Mouse (Mus musculus) neural tube, embryonic 13.5 days (tissue): Measurements from ENCODE around the gene Kank2. TPM values are rescaled to one million over a fixed set of nuclear protein-coding genes. Genes with fewer than 3 reads are reported as not detected.
"Not testable (repeated sequence)": the region's sequence is repeated elsewhere in the genome, so short reads cannot be mapped to it uniquely, and the experiment has no call there.

Source experiments
- ATAC-seq: fragments of 200-750 bp; cut with Nextera tagmentation; 2 replicates; pipeline ENCODE4 v1.8.0; 2017; ENCODE audit warnings: low read depth, mild to moderate bottlenecking, moderate TSS enrichment, moderate library complexity
- H3K27ac ChIP-seq: fragments of 300-500 bp; sonication (generic); replicated peaks from 2 replicates; pipeline ENCODE4 v1.5.1; 2015; ENCODE audit warnings: moderate library complexity, mild to moderate bottlenecking, inconsistent platforms
- H3K27me3 ChIP-seq: fragments of 300-500 bp; sonication (generic); 2 replicates; pipeline ENCODE4 v1.6.1; 2015; ENCODE audit warnings: mild to moderate bottlenecking, inconsistent platforms
- H3K36me3 ChIP-seq: fragments of 300-500 bp; sonication (generic); 2 replicates; pipeline ENCODE4 v1.6.1; 2015; ENCODE audit warnings: mild to moderate bottlenecking, inconsistent platforms
- H3K4me1 ChIP-seq: fragments of 300-500 bp; sonication (generic); replicated peaks from 2 replicates; pipeline ENCODE4 v1.6.1; 2015; ENCODE audit warnings: inconsistent platforms
- H3K4me2 ChIP-seq: fragments of 300-500 bp; sonication (generic); 2 replicates; pipeline ENCODE4 v1.6.1; 2015; ENCODE audit warnings: inconsistent platforms, mild to moderate bottlenecking, moderate library complexity
- H3K4me3 ChIP-seq: fragments of 300-500 bp; sonication (generic); 2 replicates; pipeline ENCODE4 v1.5.1; 2015; ENCODE audit warnings: mild to moderate bottlenecking, inconsistent platforms
- H3K9ac ChIP-seq: fragments of 300-500 bp; sonication (generic); 2 replicates; pipeline ENCODE4 v1.6.1; 2015; ENCODE audit warnings: moderate library complexity, mild to moderate bottlenecking, inconsistent platforms
- H3K9me3 ChIP-seq: fragments of 300-500 bp; sonication (generic); 2 replicates; pipeline ENCODE4 v1.6.1; 2016; ENCODE audit warnings: inconsistent platforms
- WGBS: fragments of 180-500 bp; shearing (Covaris S2); methylation state at CpG from one replicate; pipeline ENCODE4 v1.1.7; 2015; 5-methylcytosine and 5-hydroxymethylcytosine counted together
- polyA plus RNA-seq: library from polyadenylated mRNA; unstranded; fragments of >200 nt; fragmentation: Nextera tagmentation; extraction: Ambion mirVana; gene quantifications from 2 replicates; pipeline ENCODE4 v1.2.1, GENCODE M21; 2015

Kank2 gene
- polyA plus RNA-seq, 1 experiment from 2014 or later: 5.9 TPM

DNA sequence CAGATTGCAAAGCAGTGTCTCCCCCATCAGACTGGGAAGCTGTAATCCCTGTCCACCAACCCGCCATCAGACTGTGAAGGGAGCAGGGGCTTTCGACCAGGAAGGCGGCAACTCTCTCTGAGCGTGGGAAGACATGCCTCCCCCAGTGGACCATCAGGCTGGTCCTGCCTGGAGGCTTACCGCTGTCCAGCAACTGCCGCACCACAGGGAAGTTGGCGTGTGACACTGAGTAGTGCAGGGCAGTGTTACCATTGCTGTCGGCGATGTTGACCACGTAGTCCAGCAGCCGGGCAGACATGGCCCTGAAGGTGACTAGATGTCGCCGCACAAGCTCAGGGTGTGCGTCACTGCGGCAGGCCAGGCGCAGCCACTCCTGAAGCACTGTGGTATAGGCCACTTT, 24.2 kb downstream of the Kank2 start:
- WGBS: 88% methylated on average over 16 of the region's 16 CpGs
- Histone ChIP-seq H3K9ac (no peak overlapping the region), H3K9me3 (0 out of 2 replicates have a peak, but pooled peaks cover 4% of the 10 kb centered on the region), H3K4me1 (peaks cover under 1% of the 10 kb centered on the region; the same call in 1 of the 2 replicates), H3K27me3 (no peaks in the 10 kb centered on the region), H3K4me2 (no peak overlapping the region), H3K36me3 (peaks cover 33% of the 10 kb centered on the region), H3K4me3 (no peak overlapping the region), H3K27ac (no peak overlapping the region)
- no peak for ATAC-seq

DNA sequence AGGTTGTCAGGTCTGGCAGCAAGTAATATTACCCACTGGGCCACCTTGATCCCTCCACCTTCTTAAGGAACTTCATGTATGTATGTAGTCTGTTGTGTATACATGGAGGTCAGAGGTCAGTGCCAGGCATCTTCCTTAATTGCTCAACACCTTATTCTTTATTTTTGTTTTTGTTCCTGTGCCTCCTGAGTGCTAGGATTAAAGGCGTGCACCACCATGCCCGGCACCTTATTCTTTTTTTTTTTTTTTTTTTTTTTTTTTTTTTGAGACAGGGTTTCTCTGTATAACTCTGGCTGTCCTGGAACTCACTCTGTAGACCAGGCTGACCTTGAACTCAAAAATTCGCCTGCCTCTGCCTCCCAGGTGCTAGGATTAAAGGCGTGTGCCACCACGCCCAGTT, 25.1 kb downstream of the Kank2 start:
- H3K27me3 ChIP-seq, H3K27ac ChIP-seq, ATAC-seq, H3K9ac ChIP-seq, H3K4me2 ChIP-seq, H3K9me3 ChIP-seq, H3K4me3 ChIP-seq: not testable (repeated sequence)
- Histone ChIP-seq H3K36me3 (peaks cover 25% of the 10 kb centered on the region), H3K4me1 (peaks cover 10% of the 10 kb centered on the region)
- WGBS: 83% methylated on average over 5 of the region's 5 CpGs

DNA sequence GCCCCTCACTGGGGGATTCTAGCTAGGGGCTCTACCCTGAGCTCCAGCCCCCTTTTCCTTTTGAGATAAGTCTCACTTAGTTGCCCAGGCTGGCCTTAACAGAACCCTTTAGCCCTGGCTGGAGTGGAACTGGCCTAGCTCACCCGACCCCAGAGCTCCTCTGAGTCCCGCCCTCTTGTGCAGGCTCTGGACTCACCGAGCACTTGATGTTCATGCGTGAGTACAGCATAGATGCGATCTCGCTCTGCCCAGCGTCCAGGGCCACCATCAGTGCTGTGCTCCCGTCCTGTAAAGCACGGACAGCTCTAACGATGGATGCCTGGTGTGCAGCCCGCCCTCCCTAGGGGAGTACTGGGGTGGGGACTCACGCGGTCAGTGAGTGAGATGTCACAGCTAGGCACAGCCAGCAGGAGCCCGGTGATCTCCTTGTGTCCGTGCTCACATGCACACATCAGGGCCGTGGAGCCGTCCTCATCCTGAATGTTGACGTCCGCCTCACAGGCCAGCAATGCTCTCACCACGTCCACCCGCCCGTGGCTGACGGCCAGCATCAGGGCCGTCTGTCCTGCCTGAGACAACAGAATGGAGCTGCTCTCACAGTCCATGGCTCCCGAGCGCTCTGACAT, 28.9 kb downstream of the Kank2 start:
- no peaks in the 10 kb centered on the region for H3K9me3 ChIP-seq
- H3K4me3 ChIP-seq: no peak overlapping the region
- peaks cover 9% of the 10 kb centered on the region; the same call in 1 of the 2 replicates for H3K36me3 ChIP-seq
- H3K4me2 ChIP-seq: no peak overlapping the region
- peaks cover 21% of the 10 kb centered on the region for H3K4me1 ChIP-seq
- WGBS: 74% methylated on average over 26 of the region's 26 CpGs
- H3K27me3 ChIP-seq: no peaks in the 10 kb centered on the region
- 0 out of 2 replicates have a peak overlapping the region, but pooled peaks have one; percentile 6 for H3K27ac ChIP-seq
- H3K9ac ChIP-seq: no peak overlapping the region
- ATAC-seq: no peak

DNA sequence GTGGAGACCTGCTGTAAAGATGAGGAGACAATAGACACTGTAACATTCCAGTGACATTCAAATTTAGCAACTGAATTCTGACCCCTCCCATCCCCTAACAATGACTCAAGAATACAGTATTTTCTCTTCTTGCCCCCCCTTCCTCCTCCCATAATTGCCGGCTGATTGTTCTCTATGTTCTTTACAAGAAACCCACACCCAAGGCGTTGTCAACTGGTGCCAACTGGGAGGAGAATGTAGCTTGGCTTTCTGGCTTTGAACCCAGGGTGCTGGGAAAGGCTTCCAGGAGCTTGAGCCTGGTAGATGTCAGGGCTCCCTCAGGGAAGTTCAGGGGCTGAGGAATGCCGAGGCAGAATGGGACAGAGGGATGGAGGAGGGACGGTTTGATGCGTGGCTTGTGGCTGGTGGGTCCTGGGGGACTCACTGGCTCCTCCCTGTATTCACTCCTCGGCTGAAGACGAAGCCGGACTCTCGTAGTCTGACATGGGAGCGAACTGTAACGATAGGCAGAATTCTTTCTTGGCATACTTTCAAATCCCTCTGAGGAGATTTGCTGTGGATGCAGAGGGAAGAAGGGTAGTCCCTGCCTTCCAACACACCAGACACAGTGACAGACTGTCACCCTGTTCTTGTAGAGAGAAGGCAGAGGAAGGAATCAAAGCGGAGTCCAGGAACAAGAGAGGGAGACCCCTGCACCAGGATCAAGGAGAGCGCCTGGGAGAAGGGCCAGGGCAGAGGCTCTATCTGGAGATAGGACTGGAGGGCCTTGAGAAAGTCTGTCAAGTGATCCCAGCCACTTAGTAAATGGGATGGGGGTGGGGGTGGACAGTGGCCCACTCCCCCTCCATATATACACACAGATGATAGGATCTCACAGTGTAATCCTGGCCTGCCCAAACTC, 29.8 kb downstream of the Kank2 start:
- no peaks in the 10 kb centered on the region for H3K27me3 ChIP-seq
- H3K9ac ChIP-seq: 0 out of 2 replicates have a peak overlapping the region, but pooled peaks have one; percentile 6
- H3K9me3 ChIP-seq: no peaks in the 10 kb centered on the region
- no peak for ATAC-seq
- peak overlapping the region; percentile 54; the same call in 1 of the 2 replicates for H3K27ac ChIP-seq
- H3K36me3 ChIP-seq: peaks cover 3% of the 10 kb centered on the region; the same call in 1 of the 2 replicates
- peaks cover 21% of the 10 kb centered on the region for H3K4me1 ChIP-seq
- no peak overlapping the region for H3K4me3 ChIP-seq
- H3K4me2 ChIP-seq: no peak overlapping the region
- 34% methylated on average over 13 of the region's 13 CpGs for WGBS

- Histone ChIP-seq H3K9ac (no peak overlapping the region), H3K27ac (peak overlapping the region; percentile 33; the same call in 1 of the 2 replicates)
- 78% methylated on average over 11 of the region's 11 CpGs for WGBS
These were observed 30.6 kb downstream of the Kank2 start for GRCm38 (mm10) chr9:21767896-21768295.

GRCm38 (mm10) chr9:21764084-21764999, 34.2 kb downstream of the Kank2 start:
- no peak overlapping the region for H3K27ac ChIP-seq
- H3K36me3 ChIP-seq: no peaks in the 10 kb centered on the region
- H3K4me3 ChIP-seq: no peak overlapping the region
- ATAC-seq: no peak
- WGBS: 91% methylated on average over 6 of the region's 6 CpGs
- H3K9ac ChIP-seq: no peak overlapping the region
- no peaks in the 10 kb centered on the region for H3K27me3 ChIP-seq
- H3K9me3 ChIP-seq: no peaks in the 10 kb centered on the region
- H3K4me2 ChIP-seq: no peak overlapping the region
- H3K4me1 ChIP-seq: peaks cover 25% of the 10 kb centered on the region

More at GRCm38 (mm10) chr9:21767896-21768295, 30.6 kb downstream of the Kank2 start:
- Histone ChIP-seq H3K4me2 (no peak overlapping the region), H3K4me1 (peaks cover 21% of the 10 kb centered on the region), H3K4me3 (no peak overlapping the region), H3K36me3 (no peaks in the 10 kb centered on the region), H3K27me3 (no peaks in the 10 kb centered on the region), H3K9me3 (no peaks in the 10 kb centered on the region)
- no peak for ATAC-seq

- Histone ChIP-seq H3K27ac (no peak overlapping the region), H3K36me3 (no peaks in the 10 kb centered on the region), H3K4me1 (peaks cover 11% of the 10 kb centered on the region), H3K4me3 (no peak overlapping the region), H3K4me2 (no peak overlapping the region), H3K9ac (no peak overlapping the region), H3K9me3 (no peaks in the 10 kb centered on the region), H3K27me3 (no peaks in the 10 kb centered on the region)
- ATAC-seq: no peak
These were observed 36.4 kb downstream of the Kank2 start for GRCm38 (mm10) chr9:21762135-21762534.

DNA sequence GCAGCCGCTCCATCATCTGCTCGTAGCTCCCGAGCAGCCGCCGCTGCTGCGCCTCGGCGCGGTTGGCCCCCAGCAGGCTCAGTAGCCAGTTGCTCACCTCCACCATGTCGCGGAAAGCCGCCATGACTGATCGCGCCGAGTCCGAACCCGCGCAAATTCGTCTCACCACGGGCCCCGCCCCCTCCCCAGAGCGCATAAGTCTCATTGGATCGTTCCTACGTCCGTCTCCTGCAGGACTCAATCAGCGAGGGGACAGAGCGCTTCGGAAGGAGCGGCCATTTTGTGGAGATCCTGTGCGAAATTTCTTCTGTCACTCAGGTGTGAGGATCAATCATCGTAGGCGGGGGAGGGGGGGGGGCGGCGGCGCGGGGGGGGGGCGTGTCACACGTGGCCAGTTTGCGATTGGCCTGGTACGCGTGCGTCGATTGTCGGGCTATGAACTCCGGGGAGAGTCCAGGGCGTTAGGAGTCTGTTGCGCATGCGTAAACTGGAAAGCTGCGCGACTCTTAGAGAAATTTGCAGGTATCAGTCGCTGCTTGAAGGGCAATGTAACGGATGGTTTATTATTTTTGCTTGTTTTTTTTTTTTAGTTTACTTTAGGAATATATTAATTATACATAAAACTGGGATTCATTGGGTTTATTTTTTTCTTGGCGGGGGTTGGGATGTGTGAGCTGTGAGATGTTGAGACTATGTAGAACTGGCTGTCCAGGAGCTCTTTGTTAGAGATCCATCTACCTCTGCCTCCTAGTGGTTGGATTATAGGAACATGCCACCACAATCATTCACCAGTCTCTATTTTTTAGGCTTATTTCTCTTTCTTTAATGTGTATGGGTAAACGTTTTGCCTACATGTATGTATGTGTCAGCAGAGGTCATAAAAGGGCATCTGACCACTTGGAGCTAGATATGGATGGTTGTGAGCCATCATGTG, 38.1 kb downstream of the Kank2 start, which contains the start of gene Spc24:
Gene Spc24, minus strand, starts transcription at position 149 of the 934 bp plus-strand sequence.
- Histone ChIP-seq H3K27ac (peak within 1 kb of the TSS; percentile 83), H3K4me3 (peak within 1 kb of the TSS; percentile 64), H3K4me1 (peaks cover 11% of the 10 kb centered on the region), H3K4me2 (peak within 1 kb of the TSS; percentile 84), H3K9me3 (no peaks in the 10 kb centered on the region), H3K36me3 (no peaks in the 10 kb centered on the region), H3K9ac (peak within 1 kb of the TSS; percentile 62), H3K27me3 (no peaks in the 10 kb centered on the region)
- WGBS: 1% methylated on average over 53 of the region's 54 CpGs
- ATAC-seq: peak; percentile 97

- peak overlapping the region; percentile 64 for H3K4me3 ChIP-seq
- WGBS: under 1% methylated on average over 20 of the region's 20 CpGs
- H3K9ac ChIP-seq: peak overlapping the region; percentile 62
- ATAC-seq: peak; percentile 49
- H3K36me3 ChIP-seq: no peaks in the 10 kb centered on the region
- H3K4me2 ChIP-seq: peak overlapping the region; percentile 84
- no peaks in the 10 kb centered on the region for H3K27me3 ChIP-seq
- no peak overlapping the region for H3K27ac ChIP-seq
- H3K9me3 ChIP-seq: no peaks in the 10 kb centered on the region
- peaks cover 11% of the 10 kb centered on the region for H3K4me1 ChIP-seq
These were observed 38.8 kb downstream of the Kank2 start for GRCm38 (mm10) chr9:21759718-21760117.

- H3K27ac ChIP-seq: no peak overlapping the region
- H3K4me2 ChIP-seq: peak overlapping the region; percentile 84
- ATAC-seq: no peak
- H3K36me3 ChIP-seq: no peaks in the 10 kb centered on the region
- peak overlapping the region; percentile 49; the same call in 1 of the 2 replicates for H3K9ac ChIP-seq
- no peaks in the 10 kb centered on the region for H3K27me3 ChIP-seq
- H3K4me3 ChIP-seq: peak overlapping the region; percentile 64
- WGBS: 67% methylated on average over 14 of the region's 14 CpGs
- H3K4me1 ChIP-seq: peaks cover 11% of the 10 kb centered on the region
- H3K9me3 ChIP-seq: no peaks in the 10 kb centered on the region
These were observed 39.7 kb downstream of the Kank2 start for GRCm38 (mm10) chr9:21758576-21759529.
